Mouse (Mus musculus) testis, postnatal 10 days (tissue): ENCODE results near the gene Elf1.

Experiments
- DNase-seq: peaks from one replicate; pipeline ENCODE4 v3.0.0; 2021; ENCODE audit warnings: low spot score

Elf1 gene

GRCm38 (mm10) chr14:79490246-79490645, 9.3 kb downstream of the Elf1 start:
- no peak for DNase-seq

- no peak for DNase-seq
Observed at GRCm38 (mm10) chr14:79494349-79494748, 13.4 kb downstream of the Elf1 start.

- no peak for DNase-seq
Observed at GRCm38 (mm10) chr14:79499326-79499725, 18.3 kb downstream of the Elf1 start.

GRCm38 (mm10) chr14:79500756-79501155, 19.8 kb downstream of the Elf1 start:
- DNase-seq = no peak

DNA sequence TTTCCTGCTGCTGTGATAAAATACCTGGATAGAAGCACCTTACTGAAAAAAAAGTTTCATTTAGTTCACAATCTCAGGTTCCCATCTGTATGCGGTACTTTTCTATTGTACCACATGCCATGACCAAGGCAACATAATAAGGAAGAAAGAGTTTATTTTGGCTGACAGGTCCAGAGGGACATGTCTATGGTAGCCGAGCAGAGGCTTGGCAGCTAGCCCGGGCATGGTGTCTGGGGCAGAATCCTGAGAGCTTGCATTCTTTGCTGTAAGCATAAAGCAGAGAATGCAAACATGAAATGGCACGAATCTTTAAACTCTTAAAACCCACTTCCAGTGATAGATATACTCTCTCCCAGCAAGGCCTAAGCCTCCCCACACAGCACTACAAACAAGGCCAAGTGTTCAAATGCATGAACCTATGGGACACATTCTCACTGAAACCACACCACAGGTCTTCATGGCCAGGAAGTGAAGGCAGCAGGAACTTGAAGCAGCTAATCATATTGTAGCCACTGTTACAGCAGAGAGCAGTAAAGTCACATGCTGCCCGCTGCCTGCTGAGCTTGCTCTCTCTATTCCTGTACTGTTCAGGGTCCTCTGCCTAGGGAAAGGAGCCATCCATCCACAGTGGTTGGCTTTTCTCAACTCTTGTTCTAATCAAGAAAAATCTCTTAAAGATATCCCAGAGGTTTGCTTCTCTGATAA, 22.5 kb downstream of the Elf1 start:
- peak; percentile 43 for DNase-seq

DNA sequence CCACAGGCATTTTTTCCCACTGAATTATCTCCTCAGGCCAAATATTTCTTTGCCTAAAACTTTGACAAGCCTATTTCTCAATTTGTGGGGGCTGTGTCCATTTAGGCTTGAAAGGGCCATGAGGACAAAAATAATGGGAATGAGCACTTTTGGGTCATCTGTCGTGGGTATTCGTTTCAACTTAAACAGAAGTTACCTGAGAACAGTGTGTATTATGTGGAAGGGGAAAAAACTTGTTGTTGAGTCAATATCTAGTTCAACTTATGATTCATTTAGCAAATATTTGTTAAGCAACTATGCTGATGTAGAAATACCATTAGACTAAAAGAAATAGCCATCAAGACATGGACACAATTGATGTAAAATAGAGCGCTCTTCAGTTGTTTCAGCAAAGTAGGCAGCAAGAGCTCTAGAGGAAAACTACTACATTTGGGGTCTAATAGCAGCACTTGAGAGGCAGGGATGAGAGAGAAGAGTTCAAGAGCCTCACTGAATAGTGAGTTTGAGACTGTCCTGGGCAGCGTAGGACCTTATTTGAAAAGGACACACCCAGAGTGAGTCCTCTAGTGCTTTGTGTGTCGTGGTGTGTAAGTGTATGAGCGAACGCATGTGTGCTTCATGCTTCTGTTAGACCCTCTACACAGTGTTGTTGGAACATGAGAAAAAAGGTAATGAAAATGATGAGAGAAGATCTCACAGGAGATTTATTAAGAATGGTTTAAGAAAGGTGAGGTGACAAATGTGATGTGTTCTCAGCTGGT, 23.4 kb downstream of the Elf1 start:
- no peak for DNase-seq

- DNase-seq = no peak
Observed at GRCm38 (mm10) chr14:79506207-79506606, 25.2 kb downstream of the Elf1 start.

GRCm38 (mm10) chr14:79507846-79508245, 26.9 kb downstream of the Elf1 start:
- DNase-seq = no peak

DNA sequence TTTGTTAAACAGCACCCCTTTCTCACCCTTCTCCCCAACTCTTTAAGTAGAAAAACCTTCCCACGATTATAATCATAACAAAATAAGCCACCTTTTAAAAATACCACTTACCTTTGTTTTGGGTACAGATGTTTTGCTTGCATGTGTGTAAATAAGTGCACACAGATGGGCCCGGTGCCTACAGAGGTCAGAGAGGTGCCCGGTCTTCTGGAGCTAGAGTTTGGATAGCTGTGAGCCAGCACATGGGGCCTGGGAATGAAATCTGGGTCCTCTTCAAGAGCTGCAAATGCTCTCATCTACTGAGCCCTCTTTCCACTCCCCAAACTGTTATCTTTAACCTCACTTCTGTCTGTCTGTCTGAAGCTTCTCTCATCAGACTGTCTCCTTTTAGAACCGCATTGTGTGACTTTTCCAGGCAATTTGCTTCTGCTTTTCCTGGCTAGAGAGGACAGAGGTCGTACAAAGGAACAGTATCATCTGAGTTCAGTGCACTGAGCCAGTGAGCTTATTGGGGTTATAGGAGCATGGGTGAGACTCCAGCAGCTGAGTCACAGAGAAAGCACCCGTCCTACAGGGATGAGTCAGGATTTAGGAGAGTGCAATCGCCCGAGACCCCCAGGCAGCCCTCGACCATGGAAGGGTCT, 27.8 kb downstream of the Elf1 start:
- DNase-seq = no peak

DNA sequence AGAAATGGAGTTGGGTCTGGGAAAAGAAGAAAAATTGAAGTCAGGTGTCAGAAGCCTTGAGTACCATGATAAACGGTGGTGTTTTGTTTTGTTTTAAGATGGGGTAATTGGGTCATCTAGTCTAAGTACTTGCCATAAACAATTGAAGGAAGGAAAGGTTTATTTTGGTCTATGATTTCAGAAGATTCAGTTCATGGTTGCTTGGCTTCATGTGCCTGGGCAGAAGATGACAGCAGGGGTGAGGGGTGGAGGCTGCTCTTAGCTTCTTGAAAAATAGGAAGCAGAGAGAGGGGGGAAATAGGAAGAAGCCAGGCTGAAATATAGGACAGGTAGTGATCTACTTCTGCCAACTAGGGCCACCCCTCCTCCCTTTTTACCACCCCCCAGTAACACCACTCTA, 30.5 kb downstream of the Elf1 start:
- DNase-seq = no peak

- no peak for DNase-seq
Observed at GRCm38 (mm10) chr14:79513951-79514350, 33.0 kb downstream of the Elf1 start.

GRCm38 (mm10) chr14:79515100-79515499, 34.1 kb downstream of the Elf1 start:
- no peak for DNase-seq

DNA sequence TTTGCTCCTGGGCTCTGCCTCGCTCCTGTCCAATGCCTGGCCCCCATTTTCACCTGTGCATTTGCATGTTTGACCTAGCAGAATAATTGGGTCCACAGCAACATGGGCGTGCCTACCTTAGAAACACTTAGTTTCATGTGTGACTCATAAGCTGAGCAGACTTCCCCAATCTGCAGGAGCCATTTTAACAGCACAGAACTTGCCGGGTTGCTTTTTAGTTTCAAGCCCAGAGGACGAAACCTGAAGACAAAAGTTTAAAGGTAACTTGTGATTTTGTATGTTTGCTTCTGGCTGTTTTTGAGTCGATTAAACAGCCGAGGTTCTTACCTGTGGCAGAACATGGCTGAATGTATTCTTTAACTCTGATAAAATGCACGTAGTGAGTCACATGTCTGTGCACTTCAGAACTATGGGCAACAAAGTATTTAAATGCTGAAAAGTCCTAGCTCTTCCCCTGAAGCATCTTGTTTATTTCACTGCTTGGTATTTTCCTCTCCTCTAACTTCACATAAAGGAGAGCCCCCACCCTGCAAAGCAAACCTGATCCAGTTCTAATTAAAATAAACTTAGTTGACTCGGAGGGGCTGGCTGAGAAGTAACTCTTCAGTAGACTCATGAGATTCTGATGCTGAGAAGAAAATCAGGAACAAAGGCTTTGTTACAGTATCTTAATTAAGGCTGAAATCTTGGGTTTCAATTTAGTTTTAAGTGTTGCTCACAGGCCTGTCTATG, 34.7 kb downstream of the Elf1 start:
- no peak for DNase-seq

GRCm38 (mm10) chr14:79516243-79516610, 35.2 kb downstream of the Elf1 start:
- DNase-seq = no peak

DNA sequence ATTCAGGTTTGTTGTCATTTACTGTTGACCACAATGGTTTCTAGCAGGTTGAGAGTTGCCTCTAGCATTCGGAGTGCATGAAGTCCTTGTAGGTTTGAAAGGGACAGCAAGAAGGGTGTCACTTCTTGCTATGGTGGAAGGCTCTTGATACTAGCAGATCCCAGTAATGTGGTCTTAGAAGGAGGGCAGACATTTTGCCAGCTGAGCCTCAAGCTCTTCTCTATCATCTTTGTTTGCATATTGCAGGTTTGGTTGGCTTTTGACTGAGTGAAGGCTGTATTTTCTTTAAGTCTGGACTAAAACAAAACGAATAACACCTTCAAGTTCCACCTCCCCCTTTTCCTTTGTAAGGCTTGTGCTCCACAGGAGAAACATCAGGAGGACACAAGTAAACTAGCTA, 35.8 kb downstream of the Elf1 start:
- DNase-seq = no peak

- no peak for DNase-seq
Observed at GRCm38 (mm10) chr14:79517185-79517740, 36.3 kb downstream of the Elf1 start.

- no peak for DNase-seq
Observed at GRCm38 (mm10) chr14:79518123-79518522, 37.1 kb downstream of the Elf1 start.

DNA sequence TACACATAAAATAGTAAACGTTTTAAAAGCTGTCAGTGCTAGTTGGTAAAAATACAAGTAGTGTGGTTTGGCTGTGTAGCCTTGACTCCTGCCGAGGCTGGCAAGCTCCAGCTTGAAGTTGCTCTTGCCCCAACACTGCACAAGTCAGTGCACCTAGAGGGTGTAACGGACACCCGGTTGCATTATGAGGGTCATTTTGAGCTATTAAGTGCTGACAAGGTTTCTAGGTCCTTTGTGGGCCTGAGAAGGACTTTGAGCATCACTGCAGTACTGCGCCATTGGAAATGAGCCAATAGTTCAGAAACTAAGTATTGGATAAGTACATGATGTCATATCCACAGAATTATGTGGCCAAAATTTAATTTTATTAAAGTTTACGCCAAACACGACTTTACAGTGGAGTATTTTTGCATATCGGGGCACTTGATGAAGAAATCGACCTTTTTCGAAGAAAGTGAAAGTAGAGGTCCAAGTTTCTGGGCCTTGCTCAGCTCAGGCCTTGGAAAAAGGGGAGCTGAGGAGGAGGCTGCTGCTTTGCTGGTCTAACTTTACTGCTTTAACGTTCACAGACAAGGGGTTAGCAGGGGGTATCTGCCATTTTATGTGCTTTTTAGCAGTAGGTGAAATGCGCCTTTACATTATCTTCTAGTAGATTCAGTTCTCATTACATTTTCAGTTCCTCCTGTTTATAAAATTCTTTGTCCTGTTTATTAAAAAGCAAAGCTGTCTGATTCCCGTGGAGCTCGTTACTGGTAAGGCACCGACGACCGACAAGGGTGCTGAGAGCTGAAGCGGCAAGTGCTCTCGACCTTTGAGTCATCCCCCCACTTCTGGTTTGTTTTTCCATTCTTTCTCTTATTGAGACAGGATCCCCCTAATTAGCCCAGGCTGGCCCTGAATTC, 38.0 kb downstream of the Elf1 start:
- no peak for DNase-seq

DNA sequence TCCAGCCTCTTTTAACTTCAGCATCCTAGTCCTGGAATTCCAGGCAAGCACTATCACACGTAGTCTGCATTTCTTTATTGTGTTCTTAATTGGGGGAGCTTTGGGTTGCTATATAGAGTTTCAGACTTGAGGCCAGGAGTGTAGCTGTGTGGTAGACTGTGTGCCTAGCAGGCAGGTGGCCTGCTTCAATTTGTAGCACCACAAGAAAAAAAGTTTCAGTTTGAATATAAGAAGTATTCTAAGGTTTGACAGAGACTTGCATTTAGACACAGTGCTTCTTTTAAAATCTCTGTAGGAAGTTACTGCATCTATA, 38.6 kb downstream of the Elf1 start:
- no peak for DNase-seq

DNA sequence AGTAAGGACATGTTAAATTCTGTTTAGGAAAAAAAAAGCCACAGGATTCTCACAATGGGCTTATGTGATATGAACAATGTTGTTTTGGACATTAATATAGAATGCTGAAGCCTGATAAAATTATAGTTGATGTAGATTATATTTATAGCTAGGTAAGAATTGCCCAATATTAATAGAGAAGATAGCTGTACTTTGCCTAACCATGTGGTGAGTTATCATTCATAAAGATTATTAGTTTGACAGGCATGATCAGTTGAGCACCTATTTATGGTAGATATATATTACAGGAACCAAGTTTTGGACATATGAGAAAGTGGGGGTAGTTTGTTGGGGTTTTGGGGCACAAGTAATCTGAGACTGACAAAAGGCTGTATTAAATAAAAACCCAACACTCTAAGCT, 39.6 kb downstream of the Elf1 start:
- DNase-seq = no peak

DNA sequence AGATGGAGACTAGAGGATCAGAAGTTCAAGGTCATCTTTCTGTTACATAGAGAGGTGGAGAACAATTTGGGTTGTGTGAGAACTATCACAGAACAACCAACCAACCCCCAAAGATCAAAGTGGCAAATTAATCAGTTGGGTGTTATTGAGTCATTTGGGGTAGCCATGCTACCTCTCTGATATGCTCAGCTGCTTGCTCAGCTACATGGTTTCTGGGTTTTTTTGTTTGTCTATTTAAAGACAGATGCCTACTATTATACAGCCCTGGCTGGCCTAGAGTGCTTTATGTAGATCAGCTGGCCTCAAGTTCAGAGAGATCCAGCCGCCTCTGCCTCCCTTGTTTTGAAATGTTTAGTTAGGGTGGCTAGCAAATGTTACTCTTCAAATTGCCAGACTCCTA, 40.1 kb downstream of the Elf1 start:
- no peak for DNase-seq
